Mouse (Mus musculus) stomach, embryonic 16.5 days (tissue): ENCODE measurements around the gene AC141477.1. TPM values are rescaled to one million over a fixed set of nuclear protein-coding genes. Genes with fewer than 3 reads are reported as not detected.

Experiments used
- ATAC-seq: fragments of 200-750 bp; cut with Nextera tagmentation; 2 replicates; pipeline ENCODE4 v1.8.0; 2017; ENCODE audit warnings: moderate number of reproducible peaks, moderate TSS enrichment; ENCODE audit not compliant: insufficient read depth, low FRiP score
- H3K27ac ChIP-seq: fragments of 300-500 bp; sonication (generic); 2 replicates; pipeline ENCODE4 v1.5.1; 2014; ENCODE audit warnings: low read length
- H3K27me3 ChIP-seq: fragments of 300-500 bp; sonication (generic); 2 replicates; pipeline ENCODE4 v1.6.1; 2014; ENCODE audit warnings: low read length, control low read depth, mixed read lengths; ENCODE audit not compliant: control insufficient read depth, insufficient read depth
- H3K36me3 ChIP-seq: fragments of 300-500 bp; sonication (generic); 2 replicates; pipeline ENCODE4 v1.6.1; 2014; ENCODE audit warnings: low read length; ENCODE audit not compliant: control insufficient read depth, insufficient read depth
- H3K4me1 ChIP-seq: fragments of 300-500 bp; sonication (generic); 2 replicates; pipeline ENCODE4 v1.6.1; 2014; ENCODE audit warnings: low read length, control low read depth, mixed read lengths; ENCODE audit not compliant: control insufficient read depth, insufficient read depth
- H3K4me2 ChIP-seq: fragments of 300-500 bp; sonication (generic); 2 replicates; pipeline ENCODE4 v1.6.1; 2014; ENCODE audit warnings: low read depth, low read length, mixed read lengths
- H3K4me3 ChIP-seq: fragments of 300-500 bp; sonication (generic); replicated peaks from 2 replicates; pipeline ENCODE4 v1.5.1; 2014; ENCODE audit warnings: mild to moderate bottlenecking, low read length
- H3K9ac ChIP-seq: fragments of 300-500 bp; sonication (generic); 2 replicates; pipeline ENCODE4 v1.6.1; 2014; ENCODE audit warnings: low read length
- H3K9me3 ChIP-seq: fragments of 300-500 bp; sonication (generic); replicated peaks from 2 replicates; pipeline ENCODE4 v1.6.1; 2016; ENCODE audit warnings: low read length, control low read depth; ENCODE audit not compliant: control insufficient read depth
- WGBS: fragments of 180-500 bp; shearing (Covaris S2); extraction: QIAGEN DNeasy Blood & Tissue Kit; methylation state at CpG from one replicate; pipeline ENCODE4 v1.1.7; 2014; 5-methylcytosine and 5-hydroxymethylcytosine counted together
- polyA plus RNA-seq: library from polyadenylated mRNA; unstranded; fragments of >200 nt; fragmentation: Nextera tagmentation; extraction: Ambion mirVana; gene quantifications from 2 replicates; pipeline ENCODE4 v1.2.1, GENCODE M21; 2015

Gene AC141477.1
- not detected in 2 replicates for polyA plus RNA-seq

DNA sequence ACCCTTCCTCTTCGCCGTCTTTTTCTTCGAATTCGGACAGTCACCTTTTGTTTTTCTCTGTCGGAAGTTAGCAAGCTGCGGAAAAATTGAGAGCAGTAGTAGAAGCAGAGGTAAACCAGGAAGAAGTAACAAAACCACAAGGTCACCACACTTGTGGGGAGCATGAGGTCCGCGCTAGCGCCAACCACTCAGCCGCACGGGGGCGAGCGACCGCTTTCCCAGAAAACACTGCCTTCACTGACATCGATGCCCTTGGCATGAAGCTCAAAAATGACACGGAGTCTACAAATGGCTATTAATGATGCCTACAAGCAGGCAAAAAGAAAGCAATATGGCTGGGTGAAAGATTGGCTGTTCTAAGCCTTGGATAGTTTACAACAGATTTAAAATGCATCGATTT lies at the start of gene AC141477.1:
AC141477.1 (minus strand) TSS at position 164 of the 400 bp plus-strand sequence.
- 93% methylated on average over 17 of the region's 17 CpGs for WGBS
- Histone ChIP-seq H3K27me3 (no peaks in the 10 kb centered on the region), H3K4me1 (peaks cover 18% of the 10 kb centered on the region), H3K36me3 (0 out of 2 replicates have a peak, but pooled peaks cover 3% of the 10 kb centered on the region), H3K9me3 (no peaks in the 10 kb centered on the region), H3K9ac (no peak within 1 kb of the TSS), H3K4me2 (peak within 1 kb of the TSS; percentile 87; the same call in 1 of the 2 replicates), H3K4me3 (no peak within 1 kb of the TSS), H3K27ac (peak within 1 kb of the TSS; percentile 46; the same call in 1 of the 2 replicates)
- ATAC-seq, result no peak

DNA sequence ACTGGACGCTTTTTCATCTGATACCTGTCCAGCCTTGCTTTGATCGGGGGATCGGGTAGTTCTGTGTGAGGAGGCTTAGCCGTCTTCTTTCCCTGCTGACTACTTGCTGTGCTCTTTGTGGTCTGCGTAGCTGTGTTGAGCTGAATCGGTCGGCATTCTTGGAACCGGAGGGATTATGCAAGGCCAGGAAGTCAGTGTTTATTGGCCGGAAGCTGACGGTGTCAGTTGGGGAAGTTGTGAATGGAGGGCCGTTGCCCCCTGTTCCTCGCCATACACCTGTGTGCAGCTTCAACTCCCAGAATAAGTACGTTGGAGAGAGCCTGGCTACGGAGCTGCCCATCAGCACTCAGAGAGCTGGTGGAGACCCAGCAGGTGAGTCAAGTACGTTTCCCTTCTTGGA lies 49.0 kb upstream of the AC141477.1 start:
- Histone ChIP-seq H3K36me3 (peaks cover 41% of the 10 kb centered on the region), H3K4me3 (no peak overlapping the region), H3K4me1 (no peaks in the 10 kb centered on the region), H3K9ac (no peak overlapping the region), H3K4me2 (no peak overlapping the region), H3K27ac (no peak overlapping the region), H3K9me3 (no peaks in the 10 kb centered on the region), H3K27me3 (no peaks in the 10 kb centered on the region)
- WGBS, result 91% methylated on average over 15 of the region's 15 CpGs
- ATAC-seq, result no peak

DNA sequence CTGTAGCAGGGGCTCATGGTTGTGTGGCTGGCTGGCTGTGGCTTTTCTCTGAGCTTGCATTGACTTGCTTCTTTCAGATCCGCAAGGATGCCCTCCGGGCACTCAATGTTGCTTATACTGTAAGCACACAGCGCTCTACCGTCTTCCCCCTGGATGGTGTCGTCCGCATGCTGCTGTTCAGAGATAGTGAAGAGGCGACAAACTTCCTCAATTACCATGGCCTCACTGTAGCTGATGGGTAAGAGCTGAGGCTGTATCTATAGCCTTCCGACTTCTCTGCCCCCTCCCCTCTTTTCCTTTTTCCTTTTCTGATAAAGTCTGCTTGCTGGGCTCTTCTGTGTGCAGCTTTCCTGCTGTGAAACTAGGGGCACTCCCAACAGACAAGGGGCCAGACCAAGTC lies 48.0 kb upstream of the AC141477.1 start:
- no peak for ATAC-seq
- 89% methylated on average over 8 of the region's 8 CpGs for WGBS
- H3K27me3 ChIP-seq, result no peaks in the 10 kb centered on the region
- no peak overlapping the region for H3K4me3 ChIP-seq
- H3K36me3 ChIP-seq, result peaks cover 36% of the 10 kb centered on the region
- H3K4me1 ChIP-seq, result no peaks in the 10 kb centered on the region
- H3K4me2 ChIP-seq, result no peak overlapping the region
- no peak overlapping the region for H3K9ac ChIP-seq
- no peaks in the 10 kb centered on the region for H3K9me3 ChIP-seq
- no peak overlapping the region for H3K27ac ChIP-seq

DNA sequence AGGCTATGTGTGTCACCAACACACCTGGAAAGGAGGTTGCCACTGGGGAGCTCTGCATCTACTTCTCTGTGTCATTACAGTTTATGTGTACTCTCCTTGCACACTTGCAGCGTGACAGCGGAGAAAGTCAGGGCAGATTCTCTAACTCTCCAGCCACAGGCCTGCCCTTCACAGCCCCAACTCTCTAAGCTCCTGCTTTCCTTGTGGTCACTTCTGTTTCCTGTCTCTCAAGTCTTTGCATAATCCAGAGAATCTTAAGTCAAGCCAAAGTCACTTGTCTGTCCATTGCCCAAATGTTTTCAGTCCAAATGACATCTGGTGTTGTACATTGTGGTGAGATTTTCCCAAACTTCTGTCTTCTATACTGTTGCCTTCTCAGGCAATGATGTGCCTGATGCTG lies 46.1 kb upstream of the AC141477.1 start:
- no peaks in the 10 kb centered on the region for H3K27me3 ChIP-seq
- H3K4me3 ChIP-seq, result no peak overlapping the region
- peaks cover 41% of the 10 kb centered on the region for H3K36me3 ChIP-seq
- no peak overlapping the region for H3K9ac ChIP-seq
- no peaks in the 10 kb centered on the region for H3K9me3 ChIP-seq
- ATAC-seq, result no peak
- no peak overlapping the region for H3K27ac ChIP-seq
- H3K4me2 ChIP-seq, result no peak overlapping the region
- no peaks in the 10 kb centered on the region for H3K4me1 ChIP-seq
- 98% methylated on average over 2 of the region's 2 CpGs for WGBS

DNA sequence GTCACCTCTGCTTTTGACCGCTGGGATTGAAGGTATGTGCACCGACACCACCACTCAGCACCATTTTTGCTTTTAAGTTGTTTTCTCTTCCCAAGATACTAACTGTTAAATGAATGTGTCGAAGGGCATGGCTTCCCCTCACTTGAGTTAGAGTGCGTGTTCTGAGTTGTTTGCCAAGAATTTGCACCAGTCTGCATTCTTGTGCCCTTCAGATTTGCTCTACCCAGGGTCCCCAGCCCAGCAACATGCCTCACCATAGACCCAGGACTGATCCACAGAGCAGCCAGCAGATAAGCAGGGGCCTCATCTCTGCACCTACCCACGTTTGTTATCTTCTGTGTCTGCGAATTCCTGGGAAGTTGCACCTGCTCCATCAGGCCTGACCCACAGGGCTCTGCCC lies 41.2 kb upstream of the AC141477.1 start:
- Histone ChIP-seq H3K27ac (no peak overlapping the region), H3K27me3 (no peaks in the 10 kb centered on the region), H3K4me1 (no peaks in the 10 kb centered on the region), H3K4me3 (no peak overlapping the region), H3K4me2 (no peak overlapping the region), H3K9ac (no peak overlapping the region), H3K36me3 (peaks cover 33% of the 10 kb centered on the region), H3K9me3 (no peaks in the 10 kb centered on the region)
- no peak for ATAC-seq
- WGBS, result 85% methylated on average over 6 of the region's 6 CpGs

DNA sequence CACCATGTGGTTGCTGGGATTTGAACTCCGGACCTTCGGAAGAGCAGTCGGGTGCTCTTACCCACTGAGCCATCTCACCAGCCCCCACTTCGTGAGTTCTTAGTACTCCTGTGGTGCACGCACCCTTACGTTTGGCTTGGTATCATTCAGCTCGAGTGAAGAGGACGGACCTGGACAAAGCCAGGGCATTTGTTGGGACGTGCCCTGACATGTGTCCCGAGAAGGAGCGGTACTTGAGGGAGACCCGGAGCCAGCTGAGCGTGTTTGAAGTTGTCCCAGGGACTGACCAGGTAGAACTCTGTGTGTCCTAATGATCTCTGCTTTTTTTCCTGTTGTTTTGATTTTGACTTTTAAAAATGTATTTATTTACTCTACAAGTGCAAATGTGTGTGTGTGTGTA lies 40.6 kb upstream of the AC141477.1 start:
- Histone ChIP-seq H3K4me1 (no peaks in the 10 kb centered on the region), H3K9ac (no peak overlapping the region), H3K27me3 (no peaks in the 10 kb centered on the region), H3K36me3 (peaks cover 26% of the 10 kb centered on the region), H3K9me3 (no peaks in the 10 kb centered on the region), H3K27ac (no peak overlapping the region), H3K4me3 (no peak overlapping the region), H3K4me2 (no peak overlapping the region)
- ATAC-seq, result no peak
- 86% methylated on average over 13 of the region's 13 CpGs for WGBS

DNA sequence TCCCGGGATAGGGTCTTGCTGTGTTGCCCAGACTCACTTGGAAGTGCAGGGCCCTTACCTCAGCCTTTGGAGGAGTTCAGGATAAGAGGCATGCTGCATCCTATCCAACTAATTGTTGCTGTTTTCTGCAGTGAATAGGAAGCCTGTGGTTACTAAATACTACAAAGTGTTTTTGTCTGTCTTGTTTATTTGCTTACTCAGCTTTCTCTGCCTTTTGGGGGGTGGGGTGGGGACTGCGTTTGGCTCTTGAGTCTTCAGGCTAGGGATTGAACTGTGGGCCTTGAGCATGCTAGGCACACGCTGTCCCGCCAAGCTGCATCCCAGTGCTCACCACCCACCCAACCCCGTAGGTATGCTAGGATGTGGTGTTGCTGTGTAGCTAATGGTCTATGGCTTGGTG lies 33.5 kb upstream of the AC141477.1 start:
- Histone ChIP-seq H3K4me3 (no peak overlapping the region), H3K27ac (no peak overlapping the region), H3K27me3 (no peaks in the 10 kb centered on the region), H3K4me1 (no peaks in the 10 kb centered on the region), H3K9me3 (no peaks in the 10 kb centered on the region), H3K36me3 (peaks cover 18% of the 10 kb centered on the region), H3K9ac (no peak overlapping the region), H3K4me2 (no peak overlapping the region)
- WGBS, result 83% methylated on average over 5 of the region's 5 CpGs
- ATAC-seq, result no peak

DNA sequence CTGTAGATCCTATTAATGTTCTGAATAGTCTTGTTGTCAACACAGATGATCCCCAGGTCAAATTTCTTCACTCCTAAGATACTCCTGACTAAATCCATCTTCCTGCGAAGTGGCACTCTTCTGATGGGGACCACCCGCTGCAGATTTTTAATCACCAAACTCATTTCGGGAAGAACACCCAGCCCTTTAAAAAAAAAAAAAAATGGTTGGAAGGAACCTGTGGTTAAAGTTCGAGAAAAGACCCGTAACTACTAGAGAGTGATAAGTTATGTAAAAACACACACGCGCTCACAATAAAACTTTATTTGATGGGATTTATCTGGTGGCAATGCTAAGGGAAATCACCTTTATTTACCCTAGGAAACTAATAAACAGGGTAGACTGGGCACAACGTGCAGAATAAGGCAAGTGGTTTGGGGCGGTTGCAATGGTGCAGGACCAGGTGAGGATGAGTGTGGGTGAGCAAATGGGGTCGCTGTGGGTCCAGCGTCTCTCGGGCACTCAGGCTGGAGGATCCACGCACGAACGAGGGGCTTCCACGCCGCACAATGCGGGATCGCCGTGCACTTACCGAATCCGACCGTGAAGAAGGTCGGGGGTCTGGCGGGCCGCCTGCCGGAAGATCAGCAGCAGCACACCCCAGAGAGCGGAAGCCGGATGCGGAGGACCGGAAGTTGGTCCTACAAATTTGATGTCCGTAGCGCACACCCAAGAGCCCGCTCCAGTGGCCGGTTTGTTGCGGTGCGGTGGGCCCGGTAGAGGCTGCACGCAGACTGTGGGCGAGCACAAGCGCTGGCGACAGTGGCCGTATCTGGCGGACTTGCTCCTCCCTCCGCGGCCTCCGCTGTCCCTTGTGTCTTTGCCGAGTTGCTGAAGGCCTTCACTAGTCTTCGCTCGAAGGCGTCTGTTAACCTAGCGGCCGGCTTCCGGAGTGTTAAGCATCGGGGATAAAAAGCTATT lies 28.2 kb upstream of the AC141477.1 start, which contains the start of the genes Mcm3ap and Ybey:
Mcm3ap (plus strand) TSS at position 725 of the 960 bp plus-strand sequence.
Ybey (minus strand) TSS at position 912 of the 960 bp plus-strand sequence.
- Histone ChIP-seq H3K27me3 (no peaks in the 10 kb centered on the region), H3K27ac (peak within 1 kb of the TSS; percentile 71), H3K36me3 (peaks cover 5% of the 10 kb centered on the region), H3K9me3 (no peaks in the 10 kb centered on the region), H3K4me2 (peak within 1 kb of the TSS; percentile 76), H3K4me1 (peaks cover 2% of the 10 kb centered on the region; the same call in 1 of the 2 replicates), H3K4me3 (peak within 1 kb of the TSS; percentile 91), H3K9ac (peak within 1 kb of the TSS; percentile 95)
- peak; percentile 93 for ATAC-seq
- 1% methylated on average over 55 of the region's 55 CpGs for WGBS

DNA sequence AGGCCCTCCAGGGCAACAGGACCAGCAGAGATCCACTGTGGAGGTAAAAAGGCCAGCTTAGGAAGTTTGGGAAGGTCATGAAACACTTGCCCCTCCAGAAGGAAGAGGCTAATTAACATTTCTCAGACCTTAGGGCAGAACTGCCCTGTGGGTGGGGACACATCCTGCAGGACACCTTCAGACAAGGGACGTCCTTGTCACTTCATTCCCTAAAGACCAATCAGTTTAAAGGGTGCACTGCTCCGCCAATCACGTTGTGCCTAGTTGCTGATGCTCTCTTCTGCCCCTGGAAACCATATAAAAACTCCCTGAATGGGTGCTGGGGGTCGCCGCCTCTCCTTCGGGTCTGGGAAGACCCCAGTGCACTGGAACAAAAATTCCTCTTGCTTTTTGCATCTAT lies 22.5 kb upstream of the AC141477.1 start:
- H3K4me1 ChIP-seq, result peaks cover 1% of the 10 kb centered on the region; the same call in 1 of the 2 replicates
- no peak overlapping the region for H3K27ac ChIP-seq
- 89% methylated on average over 6 of the region's 6 CpGs for WGBS
- 0 out of 2 replicates have a peak, but pooled peaks cover 4% of the 10 kb centered on the region for H3K9me3 ChIP-seq
- no peak overlapping the region for H3K4me3 ChIP-seq
- H3K36me3 ChIP-seq, result no peaks in the 10 kb centered on the region
- H3K27me3 ChIP-seq, result no peaks in the 10 kb centered on the region
- H3K9ac ChIP-seq, result no peak overlapping the region
- no peak overlapping the region for H3K4me2 ChIP-seq
- no peak for ATAC-seq
